Mouse (Mus musculus): ENCODE measurements around the gene Wtip. TPM values are rescaled to one million over a fixed set of nuclear protein-coding genes. Genes with fewer than 3 reads are reported as not detected.

The Wtip gene
- polyA plus RNA-seq (2014; fragmentation: Illumina TruSeq; extraction: RNeasy Lipid Tissue Mini Kit (QIAGEN cat#74804); ENCODE audit: low read depth, low replicate concordance) = 0.70 TPM

DNA sequence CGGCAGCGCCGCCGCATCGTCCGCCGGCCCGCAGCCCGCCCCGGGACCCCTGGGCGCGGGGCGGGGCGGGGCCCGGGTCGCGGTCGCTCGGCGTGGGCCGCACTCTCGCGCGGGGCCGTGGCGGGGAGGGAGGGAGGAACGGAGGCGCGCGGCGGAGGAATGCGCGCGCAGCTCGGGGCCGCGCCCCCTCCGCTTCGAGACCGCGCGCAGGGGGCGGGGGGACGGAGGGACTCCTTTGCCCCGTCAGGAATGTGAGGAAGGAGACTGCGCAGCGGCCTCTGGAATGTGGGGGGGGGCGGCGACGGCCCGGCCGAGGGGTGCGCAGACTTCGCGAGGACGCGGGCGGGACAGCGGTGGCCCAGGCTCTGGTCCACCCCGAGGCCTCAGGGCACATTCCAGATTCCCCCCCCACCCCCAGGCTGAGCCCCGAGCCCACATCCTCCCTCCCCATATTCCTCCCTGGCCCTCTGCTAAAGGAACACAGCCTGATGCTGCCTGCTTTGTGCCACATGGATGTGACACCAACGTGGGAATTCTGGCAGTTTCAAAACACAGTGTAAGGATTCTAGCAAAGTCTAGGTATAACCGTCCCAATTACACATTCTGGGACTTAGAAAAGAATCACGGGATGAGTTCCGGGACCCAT is at the start of gene Wtip:
TSS of gene Wtip (minus strand) at position 152 of the 646 bp plus-strand sequence.

DNA sequence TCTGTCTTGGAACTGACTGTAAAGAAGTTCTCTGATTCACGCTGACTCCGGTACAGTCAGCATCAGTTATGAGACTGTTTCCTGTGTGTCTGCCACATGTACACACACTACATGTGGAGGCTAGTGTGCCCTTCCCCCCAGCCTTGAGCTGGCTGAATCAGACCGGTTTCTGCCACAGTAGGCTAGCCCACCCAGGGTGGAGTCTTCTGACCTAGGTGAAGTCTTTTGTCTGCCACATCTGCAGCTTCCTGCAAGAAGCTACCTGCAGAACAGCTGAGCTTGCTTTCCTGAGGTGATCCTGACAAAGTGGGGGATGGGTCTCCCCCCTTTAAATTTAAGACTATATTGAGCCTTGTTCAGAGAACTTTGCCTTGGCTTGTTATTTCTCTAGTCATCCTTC is 36.4 kb upstream of the Wtip start, which contains the start of gene Uba2:
TSS of gene Uba2 (minus strand) at position 146 of the 400 bp plus-strand sequence.

DNA sequence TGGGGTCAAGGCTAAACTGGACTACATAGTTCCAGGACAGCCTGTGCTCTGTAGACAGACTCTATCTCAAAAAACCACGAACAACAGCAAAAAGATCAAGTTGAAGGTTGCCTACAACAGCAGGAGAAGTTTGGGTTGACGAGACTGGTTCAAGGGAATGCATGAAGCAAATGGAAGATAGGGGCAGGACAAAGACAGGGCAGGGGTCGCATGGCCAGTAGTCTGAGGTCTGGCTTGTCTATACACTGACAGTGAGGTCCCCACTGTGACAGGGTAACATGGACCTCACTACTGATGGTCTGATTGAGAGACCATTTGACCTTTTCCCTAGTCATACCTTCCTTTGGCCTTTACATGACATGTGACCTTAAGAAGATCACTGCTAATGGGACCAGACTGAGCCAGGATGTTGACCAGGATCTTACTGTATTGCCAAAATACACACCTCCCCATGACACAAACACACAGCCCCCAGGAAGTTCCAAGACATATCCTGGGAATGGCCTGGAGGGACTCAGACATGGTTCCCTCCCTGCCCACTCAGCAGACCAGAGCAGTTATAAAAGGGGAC is 38.1 kb downstream of the Wtip start, which contains the start of gene Scgb1b30:
TSS of gene Scgb1b30 (plus strand) at position 521 of the 571 bp plus-strand sequence.

Other genes with a start within 250 kb of the Wtip start
- not detected for gene Scgb2b26, start 188.2 kb downstream of the Wtip start, polyA plus RNA-seq (2014; fragmentation: Illumina TruSeq; extraction: RNeasy Lipid Tissue Mini Kit (QIAGEN cat#74804); ENCODE audit: low read depth, low replicate concordance)
- not detected for gene Scgb2b27, start 119.3 kb downstream of the Wtip start, polyA plus RNA-seq (2014; fragmentation: Illumina TruSeq; extraction: RNeasy Lipid Tissue Mini Kit (QIAGEN cat#74804); ENCODE audit: low read depth, low replicate concordance)
- gene Scgb1b27, start 111.8 kb downstream of the Wtip start, polyA plus RNA-seq (2014; fragmentation: Illumina TruSeq; extraction: RNeasy Lipid Tissue Mini Kit (QIAGEN cat#74804); ENCODE audit: low read depth, low replicate concordance) = not detected
- gene Scgb1b30, start 37.8 kb downstream of the Wtip start, polyA plus RNA-seq (2014; fragmentation: Illumina TruSeq; extraction: RNeasy Lipid Tissue Mini Kit (QIAGEN cat#74804); ENCODE audit: low read depth, low replicate concordance) = not detected
- 102 TPM for gene Uba2, start 36.3 kb upstream of the Wtip start, polyA plus RNA-seq (2014; fragmentation: Illumina TruSeq; extraction: RNeasy Lipid Tissue Mini Kit (QIAGEN cat#74804); ENCODE audit: low read depth, low replicate concordance)
- 4.0 TPM for gene Pdcd2l, start 63.4 kb upstream of the Wtip start, polyA plus RNA-seq (2014; fragmentation: Illumina TruSeq; extraction: RNeasy Lipid Tissue Mini Kit (QIAGEN cat#74804); ENCODE audit: low read depth, low replicate concordance)
- gene Gpi1, start 97.1 kb upstream of the Wtip start, polyA plus RNA-seq (2014; fragmentation: Illumina TruSeq; extraction: RNeasy Lipid Tissue Mini Kit (QIAGEN cat#74804); ENCODE audit: low read depth, low replicate concordance) = 34.3 TPM
- not detected for gene Gm6096, start 117.8 kb upstream of the Wtip start, polyA plus RNA-seq (2014; fragmentation: Illumina TruSeq; extraction: RNeasy Lipid Tissue Mini Kit (QIAGEN cat#74804); ENCODE audit: low read depth, low replicate concordance)
- 92.0 TPM for gene 4931406P16Rik, start 180.3 kb upstream of the Wtip start, polyA plus RNA-seq (2014; fragmentation: Illumina TruSeq; extraction: RNeasy Lipid Tissue Mini Kit (QIAGEN cat#74804); ENCODE audit: low read depth, low replicate concordance)

All from adrenal gland, adult 10 weeks (tissue).